Mouse (Mus musculus) stomach, embryonic 14.5 days (tissue): ENCODE data around the gene Bnip1. TPM values are rescaled to one million over a fixed set of nuclear protein-coding genes. Genes with fewer than 3 reads are reported as not detected.

Experiments
- ATAC-seq: fragments of 200-750 bp; cut with Nextera tagmentation; 2 replicates; pipeline ENCODE4 v1.8.0; 2017; ENCODE audit warnings: low read depth, moderate TSS enrichment; ENCODE audit not compliant: insufficient number of reproducible peaks, insufficient read depth, low FRiP score
- H3K27ac ChIP-seq: fragments of 300-500 bp; sonication (generic); 2 replicates; pipeline ENCODE4 v1.5.1; 2014; ENCODE audit warnings: mild to moderate bottlenecking, low read length, moderate library complexity, mixed read lengths
- H3K27me3 ChIP-seq: fragments of 300-500 bp; sonication (generic); 2 replicates; pipeline ENCODE4 v1.6.1; 2014; ENCODE audit warnings: low read length, control low read depth, mixed read lengths; ENCODE audit not compliant: control insufficient read depth, insufficient read depth
- H3K36me3 ChIP-seq: fragments of 300-500 bp; sonication (generic); 2 replicates; pipeline ENCODE4 v1.6.1; 2014; ENCODE audit warnings: mild to moderate bottlenecking, control low read depth, low read length, moderate library complexity, mixed read lengths; ENCODE audit not compliant: control insufficient read depth, insufficient read depth
- H3K4me1 ChIP-seq: fragments of 300-500 bp; sonication (generic); 2 replicates; pipeline ENCODE4 v1.6.1; 2014; ENCODE audit warnings: low read length, control low read depth, mixed read lengths; ENCODE audit not compliant: control insufficient read depth, insufficient read depth
- H3K4me2 ChIP-seq: fragments of 300-500 bp; sonication (generic); replicated peaks from 2 replicates; pipeline ENCODE4 v1.6.1; 2014; ENCODE audit warnings: low read depth, low read length, control low read depth
- H3K4me3 ChIP-seq: fragments of 300-500 bp; sonication (generic); 2 replicates; pipeline ENCODE4 v1.5.1; 2014; ENCODE audit warnings: low read depth, low read length, control low read depth
- H3K9ac ChIP-seq: fragments of 300-500 bp; sonication (generic); replicated peaks from 2 replicates; pipeline ENCODE4 v1.6.1; 2014; ENCODE audit warnings: low read depth, mild to moderate bottlenecking, control low read depth, low read length, moderate library complexity, mixed read lengths
- H3K9me3 ChIP-seq: fragments of 300-500 bp; sonication (generic); 2 replicates; pipeline ENCODE4 v1.6.1; 2016; ENCODE audit warnings: low read depth, low read length, control low read depth; ENCODE audit not compliant: control insufficient read depth
- WGBS: fragments of 180-500 bp; shearing (Covaris S2); extraction: QIAGEN DNeasy Blood & Tissue Kit; methylation state at CpG from one replicate; pipeline ENCODE4 v1.1.7; 2014; 5-methylcytosine and 5-hydroxymethylcytosine counted together
- polyA plus RNA-seq: library from polyadenylated mRNA; unstranded; fragments of >200 nt; fragmentation: Nextera tagmentation; extraction: Ambion mirVana; gene quantifications from 2 replicates; pipeline ENCODE4 v1.2.1, GENCODE M21; 2014

The Bnip1 gene
- polyA plus RNA-seq, 1 experiment from 2014 or later = 49.8 TPM

GRCm38 (mm10) chr17:26802886-26803285, 22.0 kb downstream of the Bnip1 start:
- H3K4me1 ChIP-seq = no peaks in the 10 kb centered on the region
- no peaks in the 10 kb centered on the region for H3K9me3 ChIP-seq
- H3K36me3 ChIP-seq = no peaks in the 10 kb centered on the region
- no peaks in the 10 kb centered on the region for H3K27me3 ChIP-seq
- H3K27ac ChIP-seq = no peak overlapping the region
- WGBS = 82% methylated on average over 3 of the region's 3 CpGs
- H3K9ac ChIP-seq = no peak overlapping the region
- no peak overlapping the region for H3K4me3 ChIP-seq
- ATAC-seq = no peak
- no peak overlapping the region for H3K4me2 ChIP-seq

GRCm38 (mm10) chr17:26812607-26813006, 31.7 kb downstream of the Bnip1 start:
- Histone ChIP-seq H3K27ac (no peak overlapping the region), H3K4me1 (no peaks in the 10 kb centered on the region), H3K36me3 (no peaks in the 10 kb centered on the region), H3K9me3 (no peaks in the 10 kb centered on the region), H3K9ac (no peak overlapping the region), H3K4me2 (no peak overlapping the region), H3K27me3 (no peaks in the 10 kb centered on the region), H3K4me3 (no peak overlapping the region)
- no peak for ATAC-seq
- WGBS = 77% methylated on average over 2 of the region's 2 CpGs

GRCm38 (mm10) chr17:26813497-26813896, 32.6 kb downstream of the Bnip1 start:
- 58% methylated on average over 9 of the region's 9 CpGs for WGBS
- Histone ChIP-seq H3K4me1 (no peaks in the 10 kb centered on the region), H3K9ac (no peak overlapping the region), H3K9me3 (no peaks in the 10 kb centered on the region), H3K4me2 (no peak overlapping the region), H3K36me3 (no peaks in the 10 kb centered on the region), H3K4me3 (no peak overlapping the region), H3K27me3 (no peaks in the 10 kb centered on the region), H3K27ac (no peak overlapping the region)
- ATAC-seq = no peak

- no peaks in the 10 kb centered on the region for H3K36me3 ChIP-seq
- ATAC-seq = no peak
- no peaks in the 10 kb centered on the region for H3K4me1 ChIP-seq
- no peaks in the 10 kb centered on the region for H3K9me3 ChIP-seq
- H3K27ac ChIP-seq = no peak overlapping the region
- H3K9ac ChIP-seq = no peak overlapping the region
- no peaks in the 10 kb centered on the region for H3K27me3 ChIP-seq
- 77% methylated on average over 6 of the region's 6 CpGs for WGBS
- no peak overlapping the region for H3K4me3 ChIP-seq
- H3K4me2 ChIP-seq = no peak overlapping the region
These were observed 35.9 kb downstream of the Bnip1 start for GRCm38 (mm10) chr17:26816810-26817209.

- no peak for ATAC-seq
- no peak overlapping the region for H3K4me2 ChIP-seq
These were observed 36.9 kb downstream of the Bnip1 start for GRCm38 (mm10) chr17:26817776-26818175.

GRCm38 (mm10) chr17:26826131-26826530, 45.3 kb downstream of the Bnip1 start:
- ATAC-seq = no peak
- H3K4me1 ChIP-seq = no peaks in the 10 kb centered on the region
- H3K4me3 ChIP-seq = no peak overlapping the region
- WGBS = 71% methylated on average over 15 of the region's 17 CpGs
- H3K27me3 ChIP-seq = no peaks in the 10 kb centered on the region
- H3K9ac ChIP-seq = no peak overlapping the region
- no peak overlapping the region for H3K4me2 ChIP-seq
- no peaks in the 10 kb centered on the region for H3K9me3 ChIP-seq
- no peaks in the 10 kb centered on the region for H3K36me3 ChIP-seq
- H3K27ac ChIP-seq = no peak overlapping the region

More at GRCm38 (mm10) chr17:26817776-26818175, 36.9 kb downstream of the Bnip1 start:
- Histone ChIP-seq H3K9me3 (no peaks in the 10 kb centered on the region), H3K4me1 (no peaks in the 10 kb centered on the region), H3K9ac (no peak overlapping the region), H3K27me3 (no peaks in the 10 kb centered on the region), H3K27ac (no peak overlapping the region), H3K4me3 (no peak overlapping the region), H3K36me3 (no peaks in the 10 kb centered on the region)

GRCm38 (mm10) chr17:26833806-26834205, 52.9 kb downstream of the Bnip1 start:
- no peak for ATAC-seq
- Histone ChIP-seq H3K4me3 (no peak overlapping the region), H3K9ac (no peak overlapping the region), H3K27ac (no peak overlapping the region), H3K4me1 (no peaks in the 10 kb centered on the region), H3K27me3 (peaks cover 30% of the 10 kb centered on the region), H3K4me2 (no peak overlapping the region), H3K9me3 (no peaks in the 10 kb centered on the region), H3K36me3 (no peaks in the 10 kb centered on the region)
- WGBS = 85% methylated on average over 2 of the region's 2 CpGs

- Histone ChIP-seq H3K27me3 (peaks cover 36% of the 10 kb centered on the region), H3K9me3 (no peaks in the 10 kb centered on the region), H3K4me2 (no peak overlapping the region), H3K4me3 (no peak overlapping the region), H3K36me3 (no peaks in the 10 kb centered on the region), H3K9ac (no peak overlapping the region), H3K4me1 (no peaks in the 10 kb centered on the region), H3K27ac (no peak overlapping the region)
- 66% methylated on average over 5 of the region's 5 CpGs for WGBS
- ATAC-seq = no peak
These were observed 53.6 kb downstream of the Bnip1 start for GRCm38 (mm10) chr17:26834302-26834965.
